Mouse (Mus musculus) liver, adult 2 months (tissue): ENCODE results near the gene Tbx18. TPM values are rescaled to one million over a fixed set of nuclear protein-coding genes. Genes with fewer than 3 reads are reported as not detected.
A peak's percentile ranks its signal among the peaks of the same experiment; 100 is the strongest.

ENCODE experiments used
- DNase-seq: peaks from one replicate; pipeline ENCODE4 v3.0.0-alpha.2; 2011; ENCODE audit warnings: low read depth, low spot score; ENCODE audit errors: extremely low read depth
- H3K27ac ChIP-seq: fragments of 200-500 bp; replicated peaks from 2 replicates; pipeline ENCODE4 v1.5.1; 2012; ENCODE audit warnings: low read depth, mild to moderate bottlenecking, control low read depth, inconsistent platforms, low read length; ENCODE audit not compliant: insufficient read depth
- H3K27me3 ChIP-seq: fragments of 200-500 bp; 2 replicates; pipeline ENCODE4 v1.6.1; 2012; ENCODE audit warnings: mild to moderate bottlenecking, moderate library complexity, low read length, inconsistent platforms; ENCODE audit not compliant: control insufficient read depth, insufficient read depth
- H3K36me3 ChIP-seq: fragments of 200-500 bp; 2 replicates; pipeline ENCODE4 v1.6.1; 2012; ENCODE audit warnings: low read length, inconsistent platforms; ENCODE audit not compliant: control insufficient read depth, insufficient read depth
- H3K4me1 ChIP-seq: fragments of 200-500 bp; 2 replicates; pipeline ENCODE4 v1.6.1; 2011; ENCODE audit warnings: low read length; ENCODE audit not compliant: control insufficient read depth, insufficient read depth
- H3K4me3 ChIP-seq: fragments of 200-500 bp; 2 replicates; pipeline ENCODE4 v1.5.1; 2011; ENCODE audit warnings: low read depth, mild to moderate bottlenecking, control low read depth, low read length, moderate library complexity; ENCODE audit not compliant: insufficient read depth
- H3K79me2 ChIP-seq: fragments of 200-500 bp; 2 replicates; pipeline ENCODE4 v1.6.1; 2012; ENCODE audit warnings: inconsistent platforms, mild to moderate bottlenecking, low read length, moderate library complexity; ENCODE audit not compliant: control insufficient read depth, insufficient read depth
- H3K9ac ChIP-seq: fragments of 200-500 bp; 2 replicates; pipeline ENCODE4 v1.6.1; 2012; ENCODE audit warnings: low read depth, mild to moderate bottlenecking, control low read depth, inconsistent platforms, low read length
- CTCF ChIP-seq: fragments of 200-500 bp; IDR thresholded peaks from 2 replicates; pipeline ENCODE4 v1.5.1; 2011; ENCODE audit warnings: low read depth, low read length, control low read depth
- POLR2A ChIP-seq: fragments of 200-500 bp; IDR thresholded peaks from 2 replicates; pipeline ENCODE4 v1.6.1; 2011; ENCODE audit warnings: low read length, control low read depth; ENCODE audit not compliant: insufficient read depth; ENCODE audit errors: extremely low read depth
- WGBS: fragments of 180-500 bp; shearing (Covaris S2); methylation state at CpG from one replicate; pipeline ENCODE4 v1.1.7; 2018; 5-methylcytosine and 5-hydroxymethylcytosine counted together
- polyA plus RNA-seq: library from polyadenylated mRNA; depleted of rRNA; stranded (reverse); fragments of >200 nt; gene quantifications from 2 replicates; pipeline ENCODE4 v1.2.3, GENCODE M21; 2012
- total RNA-seq: library from RNA; depleted of rRNA; stranded (reverse); fragments of >200 nt; gene quantifications from 2 replicates; pipeline ENCODE4 v1.2.3, GENCODE M21; 2014

Tbx18 gene
- total and polyA plus RNA-seq, 2 experiments = not detected

GRCm38 (mm10) chr9:87739543-87740161, 8.6 kb upstream of the Tbx18 start:
- no peaks in the 10 kb centered on the region for H3K36me3 ChIP-seq
- H3K27me3 ChIP-seq = peaks cover 34% of the 10 kb centered on the region
- H3K4me1 ChIP-seq = no peaks in the 10 kb centered on the region
- no peak overlapping the region for H3K9ac ChIP-seq
- WGBS = 2% methylated on average over 41 of the region's 41 CpGs
- peak; percentile 29 for DNase-seq
- TF ChIP-seq CTCF = no peak
- TF ChIP-seq POLR2A = no peak
- no peak overlapping the region for H3K4me3 ChIP-seq
- no peak overlapping the region for H3K27ac ChIP-seq
- no peaks in the 10 kb centered on the region for H3K79me2 ChIP-seq

- H3K4me1 ChIP-seq = no peaks in the 10 kb centered on the region
- peaks cover 36% of the 10 kb centered on the region for H3K27me3 ChIP-seq
- DNase-seq = no peak
Measured at GRCm38 (mm10) chr9:87738766-87739542, 7.9 kb upstream of the Tbx18 start.

GRCm38 (mm10) chr9:87738123-87738522, 7.1 kb upstream of the Tbx18 start:
- Histone ChIP-seq H3K27me3 (peaks cover 32% of the 10 kb centered on the region), H3K36me3 (no peaks in the 10 kb centered on the region), H3K79me2 (no peaks in the 10 kb centered on the region), H3K27ac (no peak overlapping the region), H3K4me3 (no peak overlapping the region), H3K4me1 (no peaks in the 10 kb centered on the region), H3K9ac (no peak overlapping the region)
- DNase-seq = no peak
- TF ChIP-seq POLR2A (no peak), CTCF (no peak)
- 4% methylated on average over 13 of the region's 13 CpGs for WGBS

More at GRCm38 (mm10) chr9:87738766-87739542, 7.9 kb upstream of the Tbx18 start:
- H3K4me3 ChIP-seq = no peak overlapping the region
- H3K9ac ChIP-seq = no peak overlapping the region
- no peaks in the 10 kb centered on the region for H3K79me2 ChIP-seq
- TF ChIP-seq POLR2A (no peak), CTCF (no peak)
- no peak overlapping the region for H3K27ac ChIP-seq
- 3% methylated on average over 39 of the region's 39 CpGs for WGBS
- H3K36me3 ChIP-seq = no peaks in the 10 kb centered on the region

- H3K4me3 ChIP-seq = no peak overlapping the region
- no peak overlapping the region for H3K9ac ChIP-seq
- H3K36me3 ChIP-seq = no peaks in the 10 kb centered on the region
- no peak for TF ChIP-seq POLR2A
- H3K27me3 ChIP-seq = peaks cover 38% of the 10 kb centered on the region
- H3K4me1 ChIP-seq = no peaks in the 10 kb centered on the region
- DNase-seq = no peak
- no peak overlapping the region for H3K27ac ChIP-seq
- 10% methylated on average over 4 of the region's 4 CpGs for WGBS
- no peaks in the 10 kb centered on the region for H3K79me2 ChIP-seq
Measured at GRCm38 (mm10) chr9:87737271-87737670, 6.2 kb upstream of the Tbx18 start.

- no peaks in the 10 kb centered on the region for H3K79me2 ChIP-seq
- no peaks in the 10 kb centered on the region for H3K36me3 ChIP-seq
- H3K27ac ChIP-seq = no peak overlapping the region
- TF ChIP-seq POLR2A (no peak), CTCF (no peak)
- 5% methylated on average over 9 of the region's 9 CpGs for WGBS
- no peak for DNase-seq
- H3K4me1 ChIP-seq = no peaks in the 10 kb centered on the region
- H3K9ac ChIP-seq = no peak overlapping the region
- H3K27me3 ChIP-seq = peaks cover 40% of the 10 kb centered on the region
- no peak overlapping the region for H3K4me3 ChIP-seq
Measured at GRCm38 (mm10) chr9:87735046-87735445, 4.0 kb upstream of the Tbx18 start.

- no peak for DNase-seq
- H3K4me3 ChIP-seq = no peak overlapping the region
- H3K36me3 ChIP-seq = no peaks in the 10 kb centered on the region
- H3K4me1 ChIP-seq = no peaks in the 10 kb centered on the region
- no peak overlapping the region for H3K27ac ChIP-seq
- H3K9ac ChIP-seq = no peak overlapping the region
- H3K27me3 ChIP-seq = peaks cover 41% of the 10 kb centered on the region
- H3K79me2 ChIP-seq = no peaks in the 10 kb centered on the region
- TF ChIP-seq CTCF (no peak), POLR2A (no peak)
- WGBS = 10% methylated on average over 9 of the region's 9 CpGs
Measured at GRCm38 (mm10) chr9:87734631-87735030, 3.6 kb upstream of the Tbx18 start.
